Mouse (Mus musculus): ENCODE measurements around the gene Cog2.
A peak's percentile ranks its signal among the peaks of the same experiment; 100 is the strongest.

The Cog2 gene

GRCm38 (mm10) chr8:124520249-124521080 lies at the start of gene Cog2:
TSS of gene Cog2 (plus strand) at chr8:124520767.
- peak; percentile 90 for DNase-seq (ENCODE audit: low spot score)

GRCm38 (mm10) chr8:124475690-124476089 lies 44.9 kb upstream of the Cog2 start:
- no peak for DNase-seq (ENCODE audit: low spot score)

GRCm38 (mm10) chr8:124476701-124477100 lies 43.9 kb upstream of the Cog2 start:
- DNase-seq (ENCODE audit: low spot score), result no peak

GRCm38 (mm10) chr8:124479251-124479650 lies 41.3 kb upstream of the Cog2 start:
- DNase-seq (ENCODE audit: low spot score), result no peak

DNA sequence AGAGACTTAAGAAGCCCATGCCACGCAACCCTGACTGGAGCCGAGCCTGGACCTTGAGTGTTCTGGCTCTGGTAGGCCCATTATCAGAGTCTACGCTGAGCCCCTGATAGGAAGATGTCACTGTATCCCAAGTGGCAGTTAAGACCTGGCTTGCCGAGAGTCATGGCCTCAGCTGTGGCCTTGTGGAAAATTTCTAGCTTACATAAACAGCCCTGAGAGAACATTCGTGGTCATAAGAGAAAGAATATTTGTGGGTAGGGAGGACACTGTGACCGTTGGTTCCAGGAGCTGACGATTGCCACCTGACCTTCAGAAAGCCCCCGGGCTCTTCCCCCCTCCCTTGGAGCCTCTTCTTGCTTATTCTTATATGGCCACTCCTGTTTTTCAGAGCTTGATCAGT lies 40.2 kb upstream of the Cog2 start:
- DNase-seq (ENCODE audit: low spot score), result no peak

DNA sequence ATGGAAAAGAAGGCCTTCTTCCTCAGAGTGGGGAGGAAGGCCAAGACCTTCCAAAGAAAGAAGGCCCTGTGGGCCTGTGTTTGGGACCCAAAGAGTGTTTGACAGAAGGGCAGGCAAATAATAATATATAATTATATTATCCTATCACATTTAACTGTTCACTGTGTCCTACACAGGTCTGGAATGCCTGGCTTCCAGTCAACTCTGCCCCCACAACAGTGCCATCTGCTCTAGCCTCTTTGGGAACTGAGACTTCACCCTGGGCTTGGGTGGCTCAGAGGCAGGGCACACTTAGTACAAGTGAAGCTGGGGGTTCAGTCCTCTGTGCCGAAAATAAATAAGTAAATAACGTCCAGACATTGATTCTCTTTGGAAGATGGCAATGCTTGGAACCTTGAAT lies 37.8 kb upstream of the Cog2 start:
- DNase-seq (ENCODE audit: low spot score), result no peak

DNA sequence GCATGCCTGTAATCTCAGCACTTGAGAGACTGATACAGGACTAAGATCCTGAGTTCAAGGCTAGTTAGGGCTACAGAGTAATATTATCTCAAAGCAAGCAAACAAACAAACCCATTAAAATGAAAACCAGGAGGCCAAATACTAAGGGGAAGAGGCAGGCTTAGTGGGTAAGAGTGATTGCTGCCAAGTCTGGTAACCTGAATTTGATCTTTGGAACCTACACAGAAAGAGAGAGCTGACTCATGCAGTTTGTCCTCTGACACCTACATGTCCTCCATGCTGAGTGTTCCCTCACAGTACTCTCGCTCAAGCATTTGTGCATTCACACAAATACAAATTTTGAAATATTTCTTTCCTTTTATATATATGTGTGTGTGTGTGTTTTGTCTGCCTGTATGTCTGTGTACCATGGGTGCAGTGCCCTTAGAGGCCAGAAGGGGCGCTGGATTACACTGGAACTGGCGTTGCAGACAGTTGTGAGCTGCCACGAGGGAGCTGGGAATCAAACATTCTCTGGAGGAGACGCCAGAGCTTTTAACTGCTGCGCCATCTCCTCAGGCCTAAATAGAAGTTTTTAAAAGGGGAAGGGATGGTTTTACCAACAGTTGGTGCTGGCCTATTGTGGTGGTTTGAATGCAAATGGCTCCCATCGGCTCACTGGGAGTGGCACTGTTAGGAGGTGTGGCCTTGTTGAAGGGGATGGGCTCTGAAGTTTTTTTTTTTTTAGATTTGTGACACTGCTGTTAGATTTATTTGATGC lies 37.0 kb upstream of the Cog2 start:
- DNase-seq (ENCODE audit: low spot score), result no peak

DNA sequence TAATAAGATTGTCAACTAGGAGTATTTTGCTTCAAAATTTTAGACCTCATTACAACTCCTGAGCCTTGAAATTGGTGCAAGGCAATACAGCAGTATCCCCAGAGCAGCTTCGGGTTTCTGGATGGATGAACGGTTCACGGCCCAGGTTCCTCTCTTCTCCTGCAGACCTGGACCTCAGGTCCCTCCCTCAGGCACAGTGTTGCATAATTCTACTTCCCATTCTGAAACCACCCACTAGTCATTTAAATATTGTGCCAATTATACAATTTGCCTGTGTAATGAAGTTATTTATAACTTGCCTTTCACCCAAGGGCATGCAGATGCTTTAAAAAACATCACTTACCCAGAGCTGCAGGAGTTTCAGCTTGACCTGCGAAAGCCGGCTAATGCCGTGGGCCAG lies 31.3 kb upstream of the Cog2 start:
- DNase-seq (ENCODE audit: low spot score), result no peak

DNA sequence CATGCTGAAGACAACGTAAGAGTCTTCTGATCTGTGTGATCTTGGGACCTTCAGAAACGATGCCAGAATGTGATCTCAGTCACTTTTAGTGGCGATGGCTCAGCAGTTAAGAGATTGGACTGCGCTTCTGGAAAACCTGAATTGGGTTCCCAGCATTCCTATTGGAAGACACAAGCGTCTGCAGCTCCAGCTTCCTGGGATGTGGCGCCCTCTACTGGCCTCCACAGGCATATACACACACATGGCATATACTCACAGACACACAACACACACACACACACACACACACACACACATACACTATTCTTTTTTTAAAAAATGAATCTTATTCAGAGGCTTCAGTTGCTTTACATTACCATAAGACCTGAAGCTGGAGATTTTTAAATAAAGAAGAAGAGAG lies 30.8 kb upstream of the Cog2 start:
- no peak for DNase-seq (ENCODE audit: low spot score)

DNA sequence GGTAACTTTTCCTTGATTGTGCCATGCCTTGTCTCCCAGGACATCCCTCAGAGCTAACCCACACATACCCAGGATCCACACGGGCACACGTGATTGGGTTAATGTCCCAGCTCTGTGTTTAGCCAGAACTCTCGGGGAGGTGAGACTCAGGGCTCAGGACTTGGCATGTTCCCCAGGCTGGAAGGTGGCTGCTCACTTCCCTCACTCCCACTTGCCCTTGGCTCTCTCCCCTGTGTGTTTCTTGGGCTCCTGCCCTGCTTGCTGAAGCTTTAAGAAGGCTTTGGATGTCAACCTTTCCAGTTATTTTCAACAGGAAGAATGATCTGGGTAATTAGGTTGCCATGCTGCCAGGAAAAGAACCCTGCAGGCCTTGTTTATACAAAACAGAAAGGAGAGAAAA lies 26.2 kb upstream of the Cog2 start:
- DNase-seq (ENCODE audit: low spot score), result peak; percentile 18

DNA sequence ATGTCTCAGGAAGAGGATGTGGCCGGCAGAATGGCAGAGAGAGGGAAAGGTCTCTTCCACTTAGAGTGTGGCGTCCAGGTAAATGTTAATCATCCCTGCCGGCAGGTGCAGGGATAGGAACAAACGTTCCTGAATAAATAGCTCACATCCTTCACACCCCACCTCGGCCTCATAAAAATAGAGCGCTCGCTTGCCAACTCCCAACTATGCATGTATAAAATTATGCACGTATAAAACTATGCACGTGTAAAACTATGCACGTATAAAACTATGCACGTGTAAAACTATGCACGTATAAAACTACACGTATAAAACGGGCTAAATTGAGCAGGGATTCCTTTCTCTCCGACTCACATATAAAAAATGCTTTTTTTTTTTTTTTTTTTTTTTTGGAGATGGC lies 25.6 kb upstream of the Cog2 start:
- DNase-seq (ENCODE audit: low spot score), result no peak

GRCm38 (mm10) chr8:124495676-124496075 lies 24.9 kb upstream of the Cog2 start:
- DNase-seq (ENCODE audit: low spot score), result no peak

DNA sequence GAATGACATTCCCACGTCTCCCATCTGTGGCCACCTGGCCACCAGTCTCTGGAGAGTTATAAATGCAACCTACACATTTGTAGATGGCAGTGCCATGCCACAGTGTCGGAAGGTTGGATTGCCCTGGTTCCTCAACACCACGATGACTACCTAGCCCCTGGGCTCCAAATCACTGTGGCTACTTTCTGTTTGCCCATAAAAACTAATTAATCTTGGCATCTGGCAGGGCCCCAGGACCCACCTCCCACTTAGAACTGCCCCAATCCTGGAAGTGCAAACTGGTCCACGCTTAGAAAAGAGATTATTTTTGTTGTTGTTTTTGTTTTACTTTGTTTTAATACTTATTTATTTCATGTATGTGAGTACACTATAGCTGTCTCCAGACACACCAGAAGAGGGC lies 24.3 kb upstream of the Cog2 start:
- no peak for DNase-seq (ENCODE audit: low spot score)

- DNase-seq (ENCODE audit: low spot score), result no peak
Observed at GRCm38 (mm10) chr8:124496871-124497270, 23.7 kb upstream of the Cog2 start.

DNA sequence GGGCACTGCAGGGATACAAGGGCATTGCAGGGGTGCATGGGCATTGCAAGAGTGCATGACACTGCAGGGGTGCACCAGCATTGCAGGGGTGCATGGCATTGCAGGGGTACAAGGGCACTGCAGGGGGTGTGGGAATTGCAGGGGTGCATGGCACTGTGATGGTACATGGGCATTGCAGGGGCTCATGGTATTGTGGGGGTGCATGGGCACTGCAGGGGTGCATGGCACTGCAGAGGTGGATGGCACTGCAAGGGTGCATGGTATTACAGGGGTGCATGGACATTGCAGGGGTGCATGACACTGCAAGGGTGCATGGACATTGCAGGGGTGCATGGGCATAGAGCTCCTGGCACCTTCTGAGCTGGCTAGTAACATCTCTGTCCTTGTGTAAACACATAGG lies 22.2 kb upstream of the Cog2 start:
- no peak for DNase-seq (ENCODE audit: low spot score)

DNA sequence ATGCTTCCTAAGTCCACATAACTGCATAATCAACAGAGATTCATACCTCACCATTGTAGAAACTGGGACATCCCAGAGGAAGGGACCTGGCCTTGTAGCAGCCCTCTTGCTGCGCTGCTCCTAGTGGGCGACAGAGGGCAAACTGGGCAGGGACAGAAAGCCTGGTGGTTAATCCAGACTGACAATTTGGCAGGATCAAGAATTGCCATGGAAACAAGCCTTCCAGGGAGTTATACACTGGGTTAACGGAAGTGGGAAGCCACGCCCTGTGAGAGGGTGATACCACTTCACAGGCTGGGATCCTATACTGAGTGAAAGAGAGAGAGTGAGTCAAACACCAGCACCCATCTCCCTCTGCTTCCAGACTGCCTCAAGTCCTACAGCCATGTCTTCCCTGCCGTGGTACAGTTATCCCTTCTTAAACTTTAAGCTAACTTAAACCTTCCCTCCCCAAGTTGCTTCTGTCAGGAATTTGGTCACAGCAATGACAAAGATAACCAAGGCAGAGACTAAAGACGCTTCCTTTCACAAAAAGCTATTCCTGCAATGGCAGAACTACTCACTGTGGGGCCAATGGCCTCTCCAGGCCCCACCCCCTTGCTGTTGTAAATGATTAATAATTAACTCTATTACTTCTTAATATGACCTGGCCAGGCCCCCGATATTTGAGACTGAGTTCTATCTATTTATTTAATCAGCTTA lies 21.2 kb upstream of the Cog2 start:
- DNase-seq (ENCODE audit: low spot score), result no peak

GRCm38 (mm10) chr8:124499938-124500239 lies 20.7 kb upstream of the Cog2 start:
- no peak for DNase-seq (ENCODE audit: low spot score)

- DNase-seq (ENCODE audit: low spot score), result no peak
Observed at GRCm38 (mm10) chr8:124505626-124506025, 14.9 kb upstream of the Cog2 start.

DNA sequence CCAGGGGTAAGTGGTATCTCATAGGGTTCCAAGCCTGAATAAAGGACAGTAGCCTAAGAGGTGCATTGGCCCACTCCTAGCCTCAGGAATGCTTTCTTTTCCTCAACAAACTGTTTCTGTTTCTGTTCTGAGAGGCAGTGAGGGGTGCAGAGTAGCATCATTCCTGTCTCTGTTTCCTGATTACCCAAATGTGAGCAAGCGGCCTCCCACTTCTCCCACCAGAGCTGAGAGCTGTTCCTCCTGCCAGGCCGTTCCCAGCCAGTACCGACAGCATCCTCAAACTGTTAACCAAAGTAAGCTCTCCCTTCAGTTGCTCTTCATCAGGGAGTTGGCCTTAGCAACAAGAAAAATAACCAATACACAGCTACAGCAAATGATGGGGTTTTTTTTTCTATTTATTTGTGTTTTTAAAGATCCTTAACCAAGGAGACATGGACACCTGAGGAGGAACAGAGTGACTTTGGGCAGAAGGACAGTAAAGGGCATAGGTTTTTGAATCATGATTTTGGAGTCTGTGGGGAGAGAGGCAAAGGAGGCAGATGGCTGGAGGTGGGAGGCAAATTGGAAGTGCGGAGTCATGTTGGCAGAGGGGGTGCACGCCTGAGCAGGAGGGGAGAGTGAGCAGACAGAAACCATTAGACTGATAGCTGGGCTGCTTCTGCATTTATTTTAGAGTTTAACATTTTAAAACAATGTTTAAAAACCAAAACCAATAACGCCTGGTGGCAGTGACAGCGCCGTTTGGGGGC lies 12.8 kb upstream of the Cog2 start:
- DNase-seq (ENCODE audit: low spot score), result no peak

GRCm38 (mm10) chr8:124508321-124508695 lies 12.3 kb upstream of the Cog2 start:
- no peak for DNase-seq (ENCODE audit: low spot score)

DNA sequence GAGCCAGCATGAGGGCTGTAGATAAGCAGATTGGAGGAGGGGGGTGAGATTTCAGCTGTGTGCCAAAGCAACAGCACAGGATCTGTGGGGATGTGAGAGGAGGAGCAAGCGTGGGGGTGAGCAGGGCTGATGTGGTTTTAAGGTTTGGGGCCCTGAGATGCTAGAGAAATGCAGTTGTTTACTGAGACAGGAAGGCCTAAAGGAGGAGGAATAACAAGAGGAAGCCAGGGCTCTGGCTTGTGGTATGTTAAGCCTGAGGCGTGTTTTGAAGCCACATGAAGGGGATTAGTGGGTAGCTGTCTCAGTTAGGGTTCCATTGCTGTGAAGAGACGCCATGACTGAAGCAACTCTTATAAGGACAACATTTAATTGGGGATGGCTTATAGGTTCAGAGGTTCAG lies 11.4 kb upstream of the Cog2 start:
- DNase-seq (ENCODE audit: low spot score), result no peak

- DNase-seq (ENCODE audit: low spot score), result no peak
Observed at GRCm38 (mm10) chr8:124516039-124516438, 4.5 kb upstream of the Cog2 start.
